Mouse (Mus musculus): ENCODE data around the gene Crtac1.
A peak's percentile ranks its signal among the peaks of the same experiment; 100 is the strongest.

The Crtac1 gene

GRCm38 (mm10) chr19:42425208-42425607 lies 6.4 kb downstream of the Crtac1 start:
- no peak for DNase-seq (ENCODE audit: low spot score in 2 of 2)

GRCm38 (mm10) chr19:42415042-42415441 lies 16.5 kb downstream of the Crtac1 start:
- DNase-seq (ENCODE audit: low spot score in 2 of 2) = peak in 1 of 2 experiments; percentile 38

- no peak for DNase-seq (ENCODE audit: low spot score in 2 of 2)
Observed at GRCm38 (mm10) chr19:42409856-42410255, 21.7 kb downstream of the Crtac1 start.

GRCm38 (mm10) chr19:42409226-42409625 lies 22.4 kb downstream of the Crtac1 start:
- DNase-seq (ENCODE audit: low spot score in 2 of 2) = no peak

GRCm38 (mm10) chr19:42404364-42404763 lies 27.2 kb downstream of the Crtac1 start:
- peak in 1 of 2 experiments; percentile 53 for DNase-seq (ENCODE audit: low spot score in 2 of 2)

- DNase-seq (ENCODE audit: low spot score in 2 of 2) = peak in 1 of 2 experiments; percentile 34
Observed at GRCm38 (mm10) chr19:42399974-42400373, 31.6 kb downstream of the Crtac1 start.

- no peak for DNase-seq (ENCODE audit: low spot score in 2 of 2)
Observed at GRCm38 (mm10) chr19:42397281-42397680, 34.3 kb downstream of the Crtac1 start.

- no peak for DNase-seq (ENCODE audit: low spot score in 2 of 2)
Observed at GRCm38 (mm10) chr19:42394848-42395534, 36.6 kb downstream of the Crtac1 start.

- peak in 1 of 2 experiments; percentile 50 for DNase-seq (ENCODE audit: low spot score in 2 of 2)
Observed at GRCm38 (mm10) chr19:42393920-42394319, 37.7 kb downstream of the Crtac1 start.

- DNase-seq (ENCODE audit: low spot score in 2 of 2) = peak in 1 of 2 experiments; percentile 49
Observed at GRCm38 (mm10) chr19:42392094-42392493, 39.5 kb downstream of the Crtac1 start.

- no peak for DNase-seq (ENCODE audit: low spot score in 2 of 2)
Observed at GRCm38 (mm10) chr19:42389574-42389973, 42.0 kb downstream of the Crtac1 start.

- no peak for DNase-seq (ENCODE audit: low spot score in 2 of 2)
Observed at GRCm38 (mm10) chr19:42384981-42385598, 46.5 kb downstream of the Crtac1 start.

GRCm38 (mm10) chr19:42380981-42381373 lies 50.6 kb downstream of the Crtac1 start:
- no peak for DNase-seq (ENCODE audit: low spot score in 2 of 2)

- peak in 1 of 2 experiments; percentile 43 for DNase-seq (ENCODE audit: low spot score in 2 of 2)
Observed at GRCm38 (mm10) chr19:42380321-42380980, 51.1 kb downstream of the Crtac1 start.

- peak; percentile 63 to 79 for DNase-seq (ENCODE audit: low spot score in 2 of 2)
Observed at GRCm38 (mm10) chr19:42379798-42380197, 51.8 kb downstream of the Crtac1 start.

GRCm38 (mm10) chr19:42377206-42377605 lies 54.4 kb downstream of the Crtac1 start:
- DNase-seq (ENCODE audit: low spot score in 2 of 2) = no peak

- peak in 1 of 2 experiments; percentile 36 for DNase-seq (ENCODE audit: low spot score in 2 of 2)
Observed at GRCm38 (mm10) chr19:42363551-42363950, 68.0 kb downstream of the Crtac1 start.

- no peak for DNase-seq (ENCODE audit: low spot score in 2 of 2)
Observed at GRCm38 (mm10) chr19:42358406-42358805, 73.2 kb downstream of the Crtac1 start.

GRCm38 (mm10) chr19:42356854-42357253 lies 74.7 kb downstream of the Crtac1 start:
- DNase-seq (ENCODE audit: low spot score in 2 of 2) = peak in 1 of 2 experiments; percentile 56

- peak in 1 of 2 experiments; percentile 60 for DNase-seq (ENCODE audit: low spot score in 2 of 2)
Observed at GRCm38 (mm10) chr19:42355476-42355875, 76.1 kb downstream of the Crtac1 start.

- peak in 1 of 2 experiments; percentile 41 for DNase-seq (ENCODE audit: low spot score in 2 of 2)
Observed at GRCm38 (mm10) chr19:42341183-42341582, 90.4 kb downstream of the Crtac1 start.

GRCm38 (mm10) chr19:42332081-42332736 lies 99.4 kb downstream of the Crtac1 start:
- DNase-seq (ENCODE audit: low spot score in 2 of 2) = peak in 1 of 2 experiments; percentile 39
